Mouse (Mus musculus): ENCODE data around the gene Nipal3.

GRCm38 (mm10) chr4:135453164-135453563 lies 41.7 kb downstream of the Nipal3 start:
- TF ChIP-seq POLR2A (IDR thresholded peaks at IDR 0.05; ENCODE audit: insufficient read depth, low read depth, low read length) (no peak), EP300 (IDR thresholded peaks at IDR 0.05; ENCODE audit: insufficient read depth, low read depth, low read length) (no peak)

All from heart, adult 2 months (tissue).